Mouse (Mus musculus): ENCODE data around the gene Pak3.

DNA sequence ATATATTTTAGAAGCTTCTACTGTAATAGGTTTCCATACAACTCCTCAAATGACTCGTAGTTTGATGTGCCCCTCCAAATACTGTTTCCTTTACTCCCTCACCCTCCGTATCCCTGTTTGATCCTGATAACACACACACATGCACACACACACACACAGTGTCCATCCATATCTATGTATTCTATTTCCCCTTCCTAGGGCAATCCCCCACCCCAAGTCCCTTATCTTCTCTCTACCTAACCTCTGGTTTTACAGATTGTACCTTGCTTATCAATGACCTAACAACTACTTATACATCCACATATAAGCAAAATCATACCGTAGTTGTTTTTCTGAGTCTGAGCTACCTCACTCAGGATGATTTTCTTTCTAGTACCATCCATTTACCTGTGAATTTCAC lies 207.0 kb downstream of the Pak3 start:
- no peak for TF ChIP-seq EP300 (optimal IDR thresholded peaks at IDR 0.05)
- no peak for TF ChIP-seq CTCF (IDR thresholded peaks at IDR 0.05; ENCODE audit: low read depth)
